Mouse (Mus musculus) liver, embryonic 11.5 days (tissue): ENCODE measurements at regions not wholly inside any gene's neighbourhood (a gene's known extent, or its start where the extent isn't known, plus 50 kb on each side); places are given as distances from the start of the nearest gene placed in this dataset.

Source experiments
- ATAC-seq: fragments of 200-750 bp; cut with Nextera tagmentation; replicated peaks from 2 replicates; pipeline ENCODE4 v1.8.0; 2017; ENCODE audit warnings: moderate number of reproducible peaks, mild to moderate bottlenecking, moderate TSS enrichment, moderate library complexity; ENCODE audit not compliant: low FRiP score
- DNase-seq: peaks from one replicate; pipeline ENCODE4 v3.0.0-alpha.2; 2017; ENCODE audit warnings: low spot score
- H3K27ac ChIP-seq: fragments of 300-500 bp; sonication (generic); 2 replicates; pipeline ENCODE4 v1.5.1; 2014; ENCODE audit warnings: mild to moderate bottlenecking, low read depth, low read length, control low read depth
- H3K27me3 ChIP-seq: fragments of 300-500 bp; sonication (generic); replicated peaks from 2 replicates; pipeline ENCODE4 v1.6.1; 2014; ENCODE audit warnings: low read length, mixed read lengths; ENCODE audit not compliant: control insufficient read depth, insufficient read depth
- H3K36me3 ChIP-seq: fragments of 300-500 bp; sonication (generic); 2 replicates; pipeline ENCODE4 v1.6.1; 2014; ENCODE audit warnings: mild to moderate bottlenecking, low read length, moderate library complexity, mixed read lengths; ENCODE audit not compliant: control insufficient read depth, insufficient read depth
- H3K4me1 ChIP-seq: fragments of 300-500 bp; sonication (generic); replicated peaks from 2 replicates; pipeline ENCODE4 v1.6.1; 2014; ENCODE audit warnings: low read length, mixed read lengths; ENCODE audit not compliant: control insufficient read depth, insufficient read depth
- H3K4me2 ChIP-seq: fragments of 300-500 bp; sonication (generic); 2 replicates; pipeline ENCODE4 v1.6.1; 2014; ENCODE audit warnings: mild to moderate bottlenecking, control low read depth, moderate library complexity
- H3K4me3 ChIP-seq: fragments of 300-500 bp; sonication (generic); 2 replicates; pipeline ENCODE4 v1.5.1; 2014; ENCODE audit warnings: low read depth, low read length, control low read depth
- H3K9ac ChIP-seq: fragments of 300-500 bp; sonication (generic); 2 replicates; pipeline ENCODE4 v1.6.1; 2014; ENCODE audit warnings: low read depth, low read length, control low read depth
- H3K9me3 ChIP-seq: fragments of 300-500 bp; sonication (generic); 2 replicates; pipeline ENCODE4 v1.6.1; 2016; ENCODE audit warnings: low read length, inconsistent platforms, mixed read lengths; ENCODE audit not compliant: control insufficient read depth
- WGBS: fragments of 180-500 bp; shearing (Covaris S2); extraction: QIAGEN DNeasy Blood & Tissue Kit; methylation state at CpG from one replicate; pipeline ENCODE4 v1.1.7; 2014; 5-methylcytosine and 5-hydroxymethylcytosine counted together

GRCm38 (mm10) chr2:74122937-74123336 is 211.8 kb upstream of the Atp5g3 start:
- Histone ChIP-seq H3K4me2 (no peak overlapping the region), H3K36me3 (no peaks in the 10 kb centered on the region), H3K27me3 (no peaks in the 10 kb centered on the region), H3K4me1 (no peaks in the 10 kb centered on the region), H3K9ac (no peak overlapping the region), H3K9me3 (no peaks in the 10 kb centered on the region), H3K4me3 (no peak overlapping the region), H3K27ac (no peak overlapping the region)
- ATAC-seq (no peak), DNase-seq (no peak)
- WGBS = 66% methylated on average over 2 of the region's 2 CpGs

GRCm38 (mm10) chr2:74120051-74120450 is 208.9 kb upstream of the Atp5g3 start:
- ATAC-seq = no peak
- Histone ChIP-seq H3K4me2 (no peak overlapping the region), H3K27ac (no peak overlapping the region), H3K9ac (no peak overlapping the region), H3K9me3 (no peaks in the 10 kb centered on the region), H3K4me1 (no peaks in the 10 kb centered on the region), H3K36me3 (no peaks in the 10 kb centered on the region), H3K4me3 (no peak overlapping the region), H3K27me3 (no peaks in the 10 kb centered on the region)
- 61% methylated on average over 10 of the region's 10 CpGs for WGBS
- DNase-seq = no peak

- no peak overlapping the region for H3K4me2 ChIP-seq
- H3K4me1 ChIP-seq = no peaks in the 10 kb centered on the region
- ATAC-seq (no peak), DNase-seq (no peak)
- no peak overlapping the region for H3K4me3 ChIP-seq
- no peaks in the 10 kb centered on the region for H3K9me3 ChIP-seq
- no peaks in the 10 kb centered on the region for H3K27me3 ChIP-seq
- no peak overlapping the region for H3K9ac ChIP-seq
- H3K36me3 ChIP-seq = no peaks in the 10 kb centered on the region
- WGBS = 63% methylated on average over 17 of the region's 17 CpGs
- no peak overlapping the region for H3K27ac ChIP-seq
Measured at GRCm38 (mm10) chr2:74119167-74119937, 208.2 kb upstream of the Atp5g3 start.

GRCm38 (mm10) chr2:74106472-74106871 is 195.3 kb upstream of the Atp5g3 start:
- Histone ChIP-seq H3K9me3 (no peaks in the 10 kb centered on the region), H3K4me2 (no peak overlapping the region), H3K4me1 (no peaks in the 10 kb centered on the region), H3K27me3 (no peaks in the 10 kb centered on the region), H3K36me3 (no peaks in the 10 kb centered on the region), H3K4me3 (no peak overlapping the region), H3K27ac (no peak overlapping the region), H3K9ac (no peak overlapping the region)
- no peak for DNase-seq
- 78% methylated on average over 4 of the region's 4 CpGs for WGBS
- no peak for ATAC-seq

- Histone ChIP-seq H3K27ac (no peak overlapping the region), H3K36me3 (no peaks in the 10 kb centered on the region), H3K4me3 (no peak overlapping the region), H3K9ac (no peak overlapping the region), H3K4me1 (no peaks in the 10 kb centered on the region), H3K4me2 (no peak overlapping the region), H3K27me3 (no peaks in the 10 kb centered on the region), H3K9me3 (no peaks in the 10 kb centered on the region)
- no peak for DNase-seq
- ATAC-seq = no peak
- 75% methylated on average over 9 of the region's 9 CpGs for WGBS
Measured at GRCm38 (mm10) chr2:74099671-74100372, 188.7 kb upstream of the Atp5g3 start.

GRCm38 (mm10) chr2:74096809-74097208 is 185.7 kb upstream of the Atp5g3 start:
- Histone ChIP-seq H3K9me3 (no peaks in the 10 kb centered on the region), H3K27ac (no peak overlapping the region), H3K4me3 (no peak overlapping the region), H3K27me3 (no peaks in the 10 kb centered on the region), H3K9ac (no peak overlapping the region), H3K36me3 (no peaks in the 10 kb centered on the region), H3K4me1 (no peaks in the 10 kb centered on the region), H3K4me2 (no peak overlapping the region)
- ATAC-seq (no peak), DNase-seq (no peak)
- 70% methylated on average over 2 of the region's 2 CpGs for WGBS

GRCm38 (mm10) chr2:74093494-74093893 is 182.4 kb upstream of the Atp5g3 start:
- H3K4me1 ChIP-seq = no peaks in the 10 kb centered on the region
- H3K27ac ChIP-seq = no peak overlapping the region
- H3K27me3 ChIP-seq = no peaks in the 10 kb centered on the region
- DNase-seq (no peak), ATAC-seq (no peak)
- no peak overlapping the region for H3K4me2 ChIP-seq
- no peaks in the 10 kb centered on the region for H3K9me3 ChIP-seq
- H3K9ac ChIP-seq = no peak overlapping the region
- H3K36me3 ChIP-seq = no peaks in the 10 kb centered on the region
- H3K4me3 ChIP-seq = no peak overlapping the region
- 74% methylated on average over 7 of the region's 7 CpGs for WGBS

GRCm38 (mm10) chr2:74087375-74087774 is 176.2 kb upstream of the Atp5g3 start:
- no peak overlapping the region for H3K4me3 ChIP-seq
- H3K27ac ChIP-seq = no peak overlapping the region
- H3K4me1 ChIP-seq = no peaks in the 10 kb centered on the region
- DNase-seq = no peak
- no peak for ATAC-seq
- no peaks in the 10 kb centered on the region for H3K36me3 ChIP-seq
- no peaks in the 10 kb centered on the region for H3K9me3 ChIP-seq
- WGBS = 64% methylated on average over 3 of the region's 3 CpGs
- H3K4me2 ChIP-seq = no peak overlapping the region
- H3K27me3 ChIP-seq = no peaks in the 10 kb centered on the region
- no peak overlapping the region for H3K9ac ChIP-seq

- 87% methylated on average over 6 of the region's 6 CpGs for WGBS
- Histone ChIP-seq H3K9ac (no peak overlapping the region), H3K9me3 (no peaks in the 10 kb centered on the region), H3K4me1 (no peaks in the 10 kb centered on the region), H3K4me2 (no peak overlapping the region), H3K27me3 (no peaks in the 10 kb centered on the region), H3K27ac (no peak overlapping the region), H3K4me3 (no peak overlapping the region), H3K36me3 (no peaks in the 10 kb centered on the region)
- ATAC-seq = no peak
- no peak for DNase-seq
Measured at GRCm38 (mm10) chr2:74084971-74085370, 173.8 kb upstream of the Atp5g3 start.
